Mouse (Mus musculus) kidney, adult 2 months (tissue): ENCODE results near the gene Spem1.

Source experiments
- CTCF ChIP-seq: fragments of 200-500 bp; conservative IDR thresholded peaks from 2 replicates; pipeline ENCODE4 v1.5.1; 2011; ENCODE audit warnings: low read depth, mild to moderate bottlenecking, control low read depth, low read length, moderate library complexity, mixed read lengths; ENCODE audit not compliant: insufficient read depth, insufficient read length
- POLR2A ChIP-seq: fragments of 200-500 bp; IDR thresholded peaks from one replicate; pipeline ENCODE4 v1.6.1; 2011; ENCODE audit warnings: low read depth, low read length, control low read depth

- TF ChIP-seq CTCF (no peak), POLR2A (no peak)
Measured at GRCm38 (mm10) chr11:69807641-69808040, 14.3 kb downstream of the Spem1 start.
